Mouse (Mus musculus): Measurements from ENCODE around the gene Rabl6. TPM values are rescaled to one million over a fixed set of nuclear protein-coding genes. Genes with fewer than 3 reads are reported as not detected.
A peak's percentile ranks its signal among the peaks of the same experiment; 100 is the strongest.

The Rabl6 gene
- polyA plus RNA-seq, 1 experiment, result 58.2 TPM

GRCm38 (mm10) chr2:25576028-25576850, 32.1 kb downstream of the Rabl6 start:
- peaks cover 39% of the 10 kb centered on the region for H3K9me3 ChIP-seq
- H3K4me1 ChIP-seq, result peaks cover 77% of the 10 kb centered on the region
- peaks cover 3% of the 10 kb centered on the region for H3K36me3 ChIP-seq (replicated peaks; ENCODE audit: low read length)
- no peak overlapping the region for H3K4me3 ChIP-seq (replicated peaks)
- TF ChIP-seq GATA1 (IDR thresholded peaks at IDR 0.05; ENCODE audit: borderline replicate concordance, low read length) (no peak), FLI1 (IDR thresholded peaks at IDR 0.05; ENCODE audit: low read length) (no peak)
- H3K27me3 ChIP-seq (replicated peaks), result peaks cover 60% of the 10 kb centered on the region

- peaks cover 53% of the 10 kb centered on the region for H3K27me3 ChIP-seq (replicated peaks)
- TF ChIP-seq FLI1 (IDR thresholded peaks at IDR 0.05; ENCODE audit: low read length), result no peak
- no peak for TF ChIP-seq GATA1 (IDR thresholded peaks at IDR 0.05; ENCODE audit: borderline replicate concordance, low read length)
- peaks cover 39% of the 10 kb centered on the region for H3K9me3 ChIP-seq
- H3K36me3 ChIP-seq (replicated peaks; ENCODE audit: low read length), result peaks cover 7% of the 10 kb centered on the region
- H3K4me1 ChIP-seq, result peaks cover 72% of the 10 kb centered on the region
- H3K4me3 ChIP-seq (replicated peaks), result peak overlapping the region; percentile 93
Measured at GRCm38 (mm10) chr2:25575432-25576027, 32.8 kb downstream of the Rabl6 start.

GRCm38 (mm10) chr2:25574579-25575431, 33.5 kb downstream of the Rabl6 start, which contains the start of the genes Mamdc4 and Phpt1:
TSS of gene Mamdc4 (minus strand) at chr2:25574845.
TSS of gene Phpt1 (minus strand) at chr2:25575224.
- H3K9me3 ChIP-seq, result peaks cover 38% of the 10 kb centered on the region
- peaks cover 65% of the 10 kb centered on the region for H3K4me1 ChIP-seq
- H3K4me3 ChIP-seq (replicated peaks), result peak within 1 kb of the TSS; percentile 93
- TF ChIP-seq GATA1 (IDR thresholded peaks at IDR 0.05; ENCODE audit: borderline replicate concordance, low read length), result no peak
- TF ChIP-seq FLI1 (IDR thresholded peaks at IDR 0.05; ENCODE audit: low read length), result no peak
- peaks cover 11% of the 10 kb centered on the region for H3K36me3 ChIP-seq (replicated peaks; ENCODE audit: low read length)
- peaks cover 46% of the 10 kb centered on the region for H3K27me3 ChIP-seq (replicated peaks)

GRCm38 (mm10) chr2:25574136-25574535, 34.2 kb downstream of the Rabl6 start:
- TF ChIP-seq FLI1 (IDR thresholded peaks at IDR 0.05; ENCODE audit: low read length) (no peak), GATA1 (IDR thresholded peaks at IDR 0.05; ENCODE audit: borderline replicate concordance, low read length) (no peak)
- H3K27me3 ChIP-seq (replicated peaks), result peaks cover 39% of the 10 kb centered on the region
- peaks cover 58% of the 10 kb centered on the region for H3K4me1 ChIP-seq
- H3K36me3 ChIP-seq (replicated peaks; ENCODE audit: low read length), result peaks cover 18% of the 10 kb centered on the region
- peaks cover 31% of the 10 kb centered on the region for H3K9me3 ChIP-seq
- peak overlapping the region; percentile 93 for H3K4me3 ChIP-seq (replicated peaks)

- TF ChIP-seq GATA1 (IDR thresholded peaks at IDR 0.05; ENCODE audit: borderline replicate concordance, low read length) (no peak), FLI1 (IDR thresholded peaks at IDR 0.05; ENCODE audit: low read length) (no peak)
- Histone ChIP-seq H3K4me1 (peaks cover 47% of the 10 kb centered on the region), H3K4me3 (replicated peaks) (no peak overlapping the region), H3K9me3 (peaks cover 20% of the 10 kb centered on the region), H3K27me3 (replicated peaks) (peaks cover 28% of the 10 kb centered on the region), H3K36me3 (replicated peaks; ENCODE audit: low read length) (peaks cover 28% of the 10 kb centered on the region)
Measured at GRCm38 (mm10) chr2:25573068-25573467, 35.3 kb downstream of the Rabl6 start.

- H3K9me3 ChIP-seq, result peaks cover 2% of the 10 kb centered on the region; the same call in 1 of the 2 replicates
- TF ChIP-seq GATA1 (IDR thresholded peaks at IDR 0.05; ENCODE audit: borderline replicate concordance, low read length) (no peak), FLI1 (IDR thresholded peaks at IDR 0.05; ENCODE audit: low read length) (no peak)
- peaks cover 44% of the 10 kb centered on the region for H3K36me3 ChIP-seq (replicated peaks; ENCODE audit: low read length)
- peaks cover 10% of the 10 kb centered on the region for H3K27me3 ChIP-seq (replicated peaks)
- H3K4me3 ChIP-seq (replicated peaks), result no peak overlapping the region
- H3K4me1 ChIP-seq, result peaks cover 36% of the 10 kb centered on the region
Measured at GRCm38 (mm10) chr2:25571221-25571620, 37.1 kb downstream of the Rabl6 start.

GRCm38 (mm10) chr2:25569323-25569722, 39.0 kb downstream of the Rabl6 start:
- no peak for TF ChIP-seq GATA1 (IDR thresholded peaks at IDR 0.05; ENCODE audit: borderline replicate concordance, low read length)
- TF ChIP-seq FLI1 (IDR thresholded peaks at IDR 0.05; ENCODE audit: low read length), result no peak
- no peaks in the 10 kb centered on the region for H3K9me3 ChIP-seq
- H3K4me1 ChIP-seq, result peaks cover 21% of the 10 kb centered on the region
- no peak overlapping the region for H3K4me3 ChIP-seq (replicated peaks)
- H3K36me3 ChIP-seq (replicated peaks; ENCODE audit: low read length), result peaks cover 63% of the 10 kb centered on the region
- no peaks in the 10 kb centered on the region for H3K27me3 ChIP-seq (replicated peaks)

GRCm38 (mm10) chr2:25568473-25569019, 39.8 kb downstream of the Rabl6 start:
- TF ChIP-seq FLI1 (IDR thresholded peaks at IDR 0.05; ENCODE audit: low read length) (no peak), GATA1 (IDR thresholded peaks at IDR 0.05; ENCODE audit: borderline replicate concordance, low read length) (no peak)
- no peaks in the 10 kb centered on the region for H3K27me3 ChIP-seq (replicated peaks)
- H3K4me1 ChIP-seq, result peaks cover 13% of the 10 kb centered on the region
- H3K36me3 ChIP-seq (replicated peaks; ENCODE audit: low read length), result peaks cover 70% of the 10 kb centered on the region
- H3K4me3 ChIP-seq (replicated peaks), result no peak overlapping the region
- H3K9me3 ChIP-seq, result no peaks in the 10 kb centered on the region

GRCm38 (mm10) chr2:25566558-25566957, 41.8 kb downstream of the Rabl6 start:
- TF ChIP-seq GATA1 (IDR thresholded peaks at IDR 0.05; ENCODE audit: borderline replicate concordance, low read length) (no peak), FLI1 (IDR thresholded peaks at IDR 0.05; ENCODE audit: low read length) (no peak)
- Histone ChIP-seq H3K4me3 (replicated peaks) (no peak overlapping the region), H3K4me1 (0 out of 2 replicates have a peak, but pooled peaks cover 3% of the 10 kb centered on the region), H3K36me3 (replicated peaks; ENCODE audit: low read length) (peaks cover 90% of the 10 kb centered on the region), H3K27me3 (replicated peaks) (no peaks in the 10 kb centered on the region), H3K9me3 (no peaks in the 10 kb centered on the region)

All from megakaryocyte, embryonic 14.5 days (primary cell).